Mouse (Mus musculus) stomach, embryonic 14.5 days (tissue): ENCODE measurements around the gene Prickle4. TPM values are rescaled to one million over a fixed set of nuclear protein-coding genes. Genes with fewer than 3 reads are reported as not detected.

ENCODE experiments used
- ATAC-seq: fragments of 200-750 bp; cut with Nextera tagmentation; 2 replicates; pipeline ENCODE4 v1.8.0; 2017; ENCODE audit warnings: low read depth, moderate TSS enrichment; ENCODE audit not compliant: insufficient number of reproducible peaks, insufficient read depth, low FRiP score
- H3K27ac ChIP-seq: fragments of 300-500 bp; sonication (generic); 2 replicates; pipeline ENCODE4 v1.5.1; 2014; ENCODE audit warnings: mild to moderate bottlenecking, low read length, moderate library complexity, mixed read lengths
- H3K27me3 ChIP-seq: fragments of 300-500 bp; sonication (generic); 2 replicates; pipeline ENCODE4 v1.6.1; 2014; ENCODE audit warnings: low read length, control low read depth, mixed read lengths; ENCODE audit not compliant: control insufficient read depth, insufficient read depth
- H3K36me3 ChIP-seq: fragments of 300-500 bp; sonication (generic); 2 replicates; pipeline ENCODE4 v1.6.1; 2014; ENCODE audit warnings: mild to moderate bottlenecking, control low read depth, low read length, moderate library complexity, mixed read lengths; ENCODE audit not compliant: control insufficient read depth, insufficient read depth
- H3K4me1 ChIP-seq: fragments of 300-500 bp; sonication (generic); 2 replicates; pipeline ENCODE4 v1.6.1; 2014; ENCODE audit warnings: low read length, control low read depth, mixed read lengths; ENCODE audit not compliant: control insufficient read depth, insufficient read depth
- H3K4me2 ChIP-seq: fragments of 300-500 bp; sonication (generic); replicated peaks from 2 replicates; pipeline ENCODE4 v1.6.1; 2014; ENCODE audit warnings: low read depth, low read length, control low read depth
- H3K4me3 ChIP-seq: fragments of 300-500 bp; sonication (generic); 2 replicates; pipeline ENCODE4 v1.5.1; 2014; ENCODE audit warnings: low read depth, low read length, control low read depth
- H3K9ac ChIP-seq: fragments of 300-500 bp; sonication (generic); replicated peaks from 2 replicates; pipeline ENCODE4 v1.6.1; 2014; ENCODE audit warnings: low read depth, mild to moderate bottlenecking, control low read depth, low read length, moderate library complexity, mixed read lengths
- H3K9me3 ChIP-seq: fragments of 300-500 bp; sonication (generic); 2 replicates; pipeline ENCODE4 v1.6.1; 2016; ENCODE audit warnings: low read depth, low read length, control low read depth; ENCODE audit not compliant: control insufficient read depth
- WGBS: fragments of 180-500 bp; shearing (Covaris S2); extraction: QIAGEN DNeasy Blood & Tissue Kit; methylation state at CpG from one replicate; pipeline ENCODE4 v1.1.7; 2014; 5-methylcytosine and 5-hydroxymethylcytosine counted together
- polyA plus RNA-seq: library from polyadenylated mRNA; unstranded; fragments of >200 nt; fragmentation: Nextera tagmentation; extraction: Ambion mirVana; gene quantifications from 2 replicates; pipeline ENCODE4 v1.2.1, GENCODE M21; 2014

The Prickle4 gene
- polyA plus RNA-seq, 1 experiment from 2014 or later, result 2.0 TPM

DNA sequence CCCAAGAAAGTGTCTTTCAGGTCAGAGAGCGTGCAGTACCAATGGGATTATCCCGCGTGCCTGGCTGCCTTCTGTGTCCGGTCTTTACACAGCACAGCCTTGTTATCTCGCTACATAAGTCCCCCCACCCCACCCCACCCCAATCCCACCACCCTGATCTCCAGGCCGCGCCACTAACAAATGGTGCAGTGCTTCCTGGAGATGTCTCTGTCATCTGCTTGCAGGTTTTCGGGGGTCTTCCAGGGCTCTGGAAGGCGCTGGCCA lies 6.3 kb downstream of the Prickle4 start, which contains the start of gene Tomm6:
Tomm6 (minus strand) TSS at position 43 of the 264 bp plus-strand sequence.
- under 1% methylated on average over 9 of the region's 9 CpGs for WGBS
- ATAC-seq, result no peak
- peak within 1 kb of the TSS; percentile 74 for H3K9ac ChIP-seq

DNA sequence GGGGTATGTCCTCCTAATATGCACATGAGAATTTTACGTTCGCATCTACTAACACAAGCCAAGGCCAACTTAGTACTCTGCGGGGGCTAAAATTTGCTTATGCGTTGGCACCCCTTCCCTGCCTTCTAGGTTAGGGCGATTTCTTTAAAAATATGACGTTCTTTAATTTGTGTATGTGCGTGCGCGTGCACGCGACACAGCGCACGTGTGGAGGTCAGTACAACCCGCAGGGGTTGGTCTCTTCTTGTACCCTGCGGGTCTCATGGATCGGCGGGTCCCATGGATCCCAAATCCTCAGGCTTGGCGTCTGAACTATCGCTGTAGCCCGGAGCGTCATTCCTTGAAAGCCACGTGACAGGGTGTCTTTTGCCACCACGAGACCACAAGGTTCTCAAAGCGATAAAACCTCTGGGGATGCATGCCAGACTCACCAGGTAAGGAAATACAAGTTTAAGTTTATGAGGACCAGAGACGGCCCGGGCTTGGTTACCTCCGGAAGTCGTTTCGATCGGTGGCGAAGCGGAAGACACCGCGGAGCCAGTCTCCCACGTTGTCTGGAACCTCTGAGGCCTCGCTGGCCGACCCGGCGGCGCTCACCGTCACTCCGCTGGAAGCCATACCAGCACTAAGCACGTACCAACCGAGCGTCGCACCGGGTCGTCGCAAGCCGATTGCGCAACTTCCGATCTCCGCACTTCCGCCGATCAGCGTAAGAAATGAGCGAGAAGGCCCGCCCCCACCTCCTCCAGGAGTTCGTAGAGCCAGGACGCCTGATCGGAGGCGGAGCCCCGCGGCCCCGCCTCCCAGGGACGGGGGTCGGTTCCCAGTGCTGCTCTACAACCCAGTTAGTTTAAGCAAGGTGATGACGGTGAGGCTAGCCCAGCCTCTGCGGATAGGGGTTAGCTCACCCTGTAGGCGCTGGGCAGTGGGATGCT lies 6.9 kb downstream of the Prickle4 start:
- WGBS, result 1% methylated on average over 70 of the region's 70 CpGs
- H3K4me3 ChIP-seq, result peak overlapping the region; percentile 89
- peak overlapping the region; percentile 79 for H3K27ac ChIP-seq
- H3K4me1 ChIP-seq, result peaks cover 14% of the 10 kb centered on the region
- no peaks in the 10 kb centered on the region for H3K27me3 ChIP-seq
- H3K4me2 ChIP-seq, result peak overlapping the region; percentile 97
- no peaks in the 10 kb centered on the region for H3K9me3 ChIP-seq
- H3K36me3 ChIP-seq, result peaks cover 21% of the 10 kb centered on the region
- ATAC-seq, result peak; percentile 86
- H3K9ac ChIP-seq, result peak overlapping the region; percentile 74

More for the DNA sequence above, 6.3 kb downstream of the Prickle4 start, which contains the start of gene Tomm6:
- Histone ChIP-seq H3K9me3 (no peaks in the 10 kb centered on the region), H3K4me2 (peak within 1 kb of the TSS; percentile 97), H3K4me3 (peak within 1 kb of the TSS; percentile 89), H3K27ac (peak within 1 kb of the TSS; percentile 79), H3K4me1 (peaks cover 14% of the 10 kb centered on the region), H3K36me3 (peaks cover 19% of the 10 kb centered on the region), H3K27me3 (no peaks in the 10 kb centered on the region)

DNA sequence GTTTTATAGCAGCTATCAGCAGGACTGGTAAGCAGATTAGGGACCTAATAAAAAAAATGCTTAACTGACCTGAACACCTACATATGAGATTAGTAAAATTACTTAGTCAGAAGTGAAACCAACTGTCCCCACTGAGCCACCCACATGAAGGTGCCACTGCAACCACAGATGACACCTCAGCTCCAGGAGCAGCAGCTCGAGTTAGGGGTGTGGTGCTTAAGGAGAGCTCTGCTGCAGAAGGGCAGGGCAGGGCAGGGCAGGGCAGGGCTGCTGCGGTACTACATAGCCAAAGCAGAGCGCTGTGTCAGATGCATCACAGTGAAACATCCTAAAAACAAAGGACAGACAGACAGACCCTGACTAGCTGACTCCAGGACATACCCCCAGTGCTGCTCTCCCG lies 11.7 kb downstream of the Prickle4 start:
- ATAC-seq, result no peak
- Histone ChIP-seq H3K4me3 (no peak overlapping the region), H3K9me3 (no peaks in the 10 kb centered on the region), H3K9ac (no peak overlapping the region), H3K36me3 (peaks cover 53% of the 10 kb centered on the region), H3K4me2 (no peak overlapping the region), H3K27ac (no peak overlapping the region), H3K27me3 (no peaks in the 10 kb centered on the region), H3K4me1 (peaks cover 8% of the 10 kb centered on the region)
- WGBS, result 72% methylated on average over 4 of the region's 4 CpGs

DNA sequence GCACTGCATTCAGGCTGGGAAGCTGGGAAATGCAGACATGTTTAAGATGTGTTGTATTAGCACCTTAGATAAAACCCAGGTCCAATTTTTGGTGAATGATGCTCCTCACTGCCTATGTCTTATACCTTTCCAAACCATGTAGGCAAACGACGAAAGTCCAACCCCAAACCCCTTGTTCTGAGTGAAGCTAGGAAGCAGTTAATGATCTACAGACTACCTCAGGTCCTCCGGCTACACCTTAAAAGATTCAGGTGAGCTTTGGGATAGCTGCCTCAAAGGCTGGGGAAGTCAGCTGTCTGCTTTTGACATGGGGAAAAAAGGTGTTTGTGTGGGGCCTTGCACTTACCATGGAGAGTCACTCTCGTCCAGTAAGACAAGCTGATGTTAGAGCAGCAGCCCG lies 15.8 kb downstream of the Prickle4 start:
- Histone ChIP-seq H3K4me3 (no peak overlapping the region), H3K27me3 (no peaks in the 10 kb centered on the region), H3K4me1 (no peaks in the 10 kb centered on the region), H3K36me3 (peaks cover 34% of the 10 kb centered on the region), H3K27ac (no peak overlapping the region), H3K9me3 (no peaks in the 10 kb centered on the region), H3K9ac (no peak overlapping the region), H3K4me2 (no peak overlapping the region)
- WGBS, result 66% methylated on average over 5 of the region's 5 CpGs
- ATAC-seq, result no peak

DNA sequence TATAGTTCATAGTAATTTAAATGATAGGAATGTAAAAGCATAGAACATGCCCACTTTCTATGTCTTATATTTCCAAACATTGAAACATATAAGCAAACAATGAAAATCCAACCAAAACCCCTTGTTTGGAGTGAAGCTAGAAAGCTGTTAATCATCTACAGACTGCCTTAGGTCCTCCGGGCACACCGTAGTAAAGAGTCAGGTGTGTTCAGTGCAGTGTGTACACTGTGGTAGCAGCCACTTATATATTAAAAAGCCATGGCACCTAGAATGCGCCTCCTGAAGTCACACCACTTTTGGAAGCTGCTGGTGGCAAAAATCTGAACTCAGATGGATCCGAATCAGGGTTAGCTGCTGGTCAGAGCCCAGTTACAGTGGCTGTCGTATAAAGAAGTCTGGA lies 16.3 kb downstream of the Prickle4 start:
- 68% methylated on average over 5 of the region's 5 CpGs for whole genome bisulfite sequencing
- no peaks in the 10 kb centered on the region for H3K9me3 ChIP-seq
- no peak overlapping the region for H3K4me3 ChIP-seq
- no peaks in the 10 kb centered on the region for H3K4me1 ChIP-seq
- no peak overlapping the region for H3K9ac ChIP-seq
- no peak for ATAC-seq
- H3K27ac ChIP-seq, result no peak overlapping the region
- H3K4me2 ChIP-seq, result no peak overlapping the region
- H3K36me3 ChIP-seq, result peaks cover 34% of the 10 kb centered on the region
- H3K27me3 ChIP-seq, result no peaks in the 10 kb centered on the region

DNA sequence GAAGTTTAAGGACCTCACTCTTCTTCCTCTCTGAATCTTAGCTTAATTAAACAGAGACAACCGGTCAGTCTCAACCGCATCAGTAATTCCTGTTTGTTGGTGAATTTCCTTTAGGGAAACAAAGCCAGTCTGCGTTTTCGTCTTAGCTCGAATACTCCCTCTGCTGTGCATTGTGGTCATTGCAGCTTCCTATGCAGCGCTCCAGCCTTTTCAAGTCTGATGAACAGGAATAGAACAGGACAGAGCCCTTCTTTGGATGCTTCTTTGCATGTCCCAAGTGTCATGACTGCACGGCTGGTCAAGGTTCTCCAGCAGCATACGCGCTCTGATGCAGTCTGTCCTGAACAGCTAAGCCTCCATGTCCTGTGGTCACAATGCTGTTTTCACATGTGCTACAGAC lies 18.0 kb downstream of the Prickle4 start:
- Histone ChIP-seq H3K27ac (no peak overlapping the region), H3K9ac (no peak overlapping the region), H3K4me2 (no peak overlapping the region), H3K27me3 (no peaks in the 10 kb centered on the region), H3K9me3 (no peaks in the 10 kb centered on the region), H3K4me1 (peaks cover 5% of the 10 kb centered on the region; the same call in 1 of the 2 replicates), H3K4me3 (no peak overlapping the region), H3K36me3 (peaks cover 21% of the 10 kb centered on the region)
- WGBS, result 21% methylated on average over 9 of the region's 9 CpGs
- no peak for ATAC-seq

DNA sequence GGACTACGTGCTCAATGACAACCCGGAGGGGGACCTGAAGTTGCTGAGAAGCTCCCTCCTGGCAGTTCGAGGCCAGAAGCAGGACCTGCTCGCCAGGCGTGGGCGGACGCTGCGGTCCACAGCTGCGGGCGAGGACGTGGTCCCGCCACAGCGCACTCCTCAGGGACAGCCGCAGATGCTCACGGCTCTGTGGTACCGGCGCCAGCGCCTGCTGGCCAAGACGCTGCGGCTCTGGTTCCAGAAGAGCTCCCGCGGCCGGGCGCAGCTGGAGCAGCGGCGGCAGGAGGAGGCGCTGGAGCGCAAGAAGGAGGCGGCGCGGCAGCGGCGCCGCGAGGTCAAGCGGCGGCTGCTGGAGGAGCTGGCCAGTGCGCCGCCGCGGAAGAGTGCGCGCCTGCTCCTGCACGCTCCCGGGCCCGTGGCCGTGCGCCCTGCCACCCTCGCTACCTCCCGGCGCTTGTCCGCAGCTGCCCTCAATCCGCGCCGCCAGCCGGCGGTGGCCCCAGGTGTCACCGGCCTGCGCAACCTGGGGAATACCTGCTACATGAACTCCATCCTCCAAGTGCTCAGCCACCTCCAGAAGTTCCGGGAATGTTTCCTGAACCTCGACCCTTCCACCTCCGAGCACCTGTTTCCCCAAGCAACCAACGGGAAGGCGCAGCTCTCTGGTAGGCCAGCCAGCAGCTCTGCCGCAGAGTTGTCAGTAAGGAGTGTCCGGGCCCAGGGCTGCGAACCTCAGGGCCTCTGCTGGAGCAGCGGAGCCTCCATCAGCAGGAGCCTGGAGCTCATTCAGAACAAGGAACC lies 22.0 kb downstream of the Prickle4 start:
- no peak overlapping the region; the same call in 1 of the 2 replicates for H3K27ac ChIP-seq
- H3K9ac ChIP-seq, result peak overlapping the region; percentile 46; the same call in 1 of the 2 replicates
- H3K9me3 ChIP-seq, result no peaks in the 10 kb centered on the region
- no peaks in the 10 kb centered on the region for H3K27me3 ChIP-seq
- peaks cover 5% of the 10 kb centered on the region; the same call in 1 of the 2 replicates for H3K4me1 ChIP-seq
- peak overlapping the region; percentile 78 for H3K4me2 ChIP-seq
- 4% methylated on average over 65 of the region's 68 CpGs for WGBS
- ATAC-seq, result peak; percentile 80
- H3K36me3 ChIP-seq, result no peaks in the 10 kb centered on the region
- peak overlapping the region; percentile 35 for H3K4me3 ChIP-seq

DNA sequence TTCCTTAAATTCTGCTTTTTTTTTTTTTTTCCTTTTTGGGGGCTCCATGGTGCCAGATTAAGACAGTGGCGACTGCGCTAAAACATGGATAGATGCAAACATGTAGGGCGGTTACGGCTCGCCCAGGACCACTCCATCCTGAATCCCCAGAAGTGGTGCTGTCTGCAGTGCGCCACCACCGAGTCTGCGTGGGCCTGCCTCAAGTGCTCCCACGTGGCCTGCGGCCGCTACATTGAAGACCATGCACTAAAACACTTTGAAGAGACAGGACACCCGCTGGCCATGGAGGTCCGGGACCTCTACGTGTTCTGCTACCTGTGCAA lies 22.6 kb downstream of the Prickle4 start:
- H3K27me3 ChIP-seq, result no peaks in the 10 kb centered on the region
- peak; percentile 15; the same call in 1 of the 2 replicates for ATAC-seq
- no peak overlapping the region; the same call in 1 of the 2 replicates for H3K27ac ChIP-seq
- H3K4me3 ChIP-seq, result peak overlapping the region; percentile 35
- peaks cover 5% of the 10 kb centered on the region; the same call in 1 of the 2 replicates for H3K4me1 ChIP-seq
- 20% methylated on average over 14 of the region's 14 CpGs for WGBS
- H3K9me3 ChIP-seq, result no peaks in the 10 kb centered on the region
- H3K36me3 ChIP-seq, result no peaks in the 10 kb centered on the region
- peak overlapping the region; percentile 46; the same call in 1 of the 2 replicates for H3K9ac ChIP-seq
- peak overlapping the region; percentile 78 for H3K4me2 ChIP-seq
